In the genomic region with DNA sequence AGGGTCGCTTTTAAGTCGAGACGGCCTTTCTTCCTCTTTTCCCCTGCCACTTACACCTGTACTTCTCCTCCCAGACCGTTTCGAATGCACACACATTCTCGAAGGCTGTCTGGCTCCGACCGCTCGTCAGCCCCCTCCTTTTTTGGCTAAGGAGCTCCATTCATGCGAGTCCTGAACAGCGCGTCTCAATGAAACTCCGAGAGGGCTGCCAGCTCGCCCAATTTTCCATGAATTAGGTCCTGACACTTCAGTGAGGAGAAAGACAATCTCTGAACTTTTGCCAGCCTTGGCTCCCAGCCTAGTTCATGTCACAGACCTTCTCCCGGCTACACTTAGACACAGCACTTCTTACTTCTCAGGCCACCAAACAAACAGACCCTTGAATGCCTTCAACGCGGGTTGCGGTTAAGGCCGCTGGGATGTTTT, we compare ENCODE assay signal across 9 mouse cellular contexts.
DNase-seq lines count a peak whose midpoint lies in the region; ATAC-seq lines count a peak whose summit lies in the region.
"Had no signal": no experiment of that assay in that cellular context is flagged by ENCODE, and none has a peak within 500 bp of the region (broad histone marks: within the 10 kb centered on the region; RNA-seq: fewer than 3 reads in every experiment).

No protein-coding gene starts in this region.

- intact Hi-C loops in left cerebral cortex, postnatal 4 days (cut with DNase I), result no loop called here

- no peaks in the 10 kb centered on the region for H3K27me3 ChIP-seq in neural tube, embryonic 11.5 days (ENCODE audit: control insufficient read depth, insufficient read depth, low read length)
- H3K27me3 ChIP-seq in heart, embryonic 11.5 days (ENCODE audit: control insufficient read depth, insufficient read depth, low read length), result no peaks in the 10 kb centered on the region
- H3K27me3 ChIP-seq in kidney, embryonic 14.5 days (ENCODE audit: control insufficient read depth, insufficient read depth, low read length), result no peaks in the 10 kb centered on the region
- peaks cover 10% of the 10 kb centered on the region; the same call in 1 of the 2 replicates for H3K27me3 ChIP-seq in neural tube, embryonic 13.5 days

- no peaks in the 10 kb centered on the region for H3K9me3 ChIP-seq in neural tube, embryonic 11.5 days (ENCODE audit: control insufficient read depth, low read length)
- H3K9me3 ChIP-seq in heart, embryonic 11.5 days (replicated peaks; ENCODE audit: control insufficient read depth, low read length), result no peaks in the 10 kb centered on the region
- no peaks in the 10 kb centered on the region for H3K9me3 ChIP-seq in kidney, embryonic 14.5 days (ENCODE audit: control insufficient read depth, low read length)
- no peaks in the 10 kb centered on the region for H3K9me3 ChIP-seq in neural tube, embryonic 13.5 days

- H3K4me3 ChIP-seq in neural tube, embryonic 11.5 days (ENCODE audit: low read depth, low read length), result no peak overlapping the region
- no peak overlapping the region for H3K4me3 ChIP-seq in heart, embryonic 11.5 days (ENCODE audit: low read depth, low read length)
- H3K4me3 ChIP-seq in kidney, embryonic 14.5 days (ENCODE audit: low read length), result no peak overlapping the region
- no peak overlapping the region for H3K4me3 ChIP-seq in neural tube, embryonic 13.5 days
- H3K4me3 ChIP-seq: erythroblast, embryonic 14.5 days had no signal

- WGBS in neural tube, embryonic 11.5 days, result 37% methylated on average over 19 of the region's 19 CpGs
- WGBS in heart, embryonic 11.5 days (ENCODE audit: insufficient replicate concordance), result 39% methylated on average over 19 of the region's 19 CpGs
- 8% methylated on average over 19 of the region's 19 CpGs for WGBS in kidney, embryonic 14.5 days
- WGBS in neural tube, embryonic 13.5 days, result 15% methylated on average over 19 of the region's 19 CpGs

- H3K27ac ChIP-seq in neural tube, embryonic 11.5 days (ENCODE audit: low read depth, low read length), result no peak overlapping the region
- H3K27ac ChIP-seq in heart, embryonic 11.5 days (ENCODE audit: low read depth, low read length), result peak overlapping the region; percentile 62
- H3K27ac ChIP-seq in kidney, embryonic 14.5 days (ENCODE audit: low read depth, low read length), result peak overlapping the region; percentile 71
- no peak overlapping the region for H3K27ac ChIP-seq in neural tube, embryonic 13.5 days (replicated peaks)

- no peaks in the 10 kb centered on the region for H3K36me3 ChIP-seq in neural tube, embryonic 11.5 days (ENCODE audit: control insufficient read depth, insufficient read depth, low read length)
- no peaks in the 10 kb centered on the region for H3K36me3 ChIP-seq in heart, embryonic 11.5 days (ENCODE audit: control insufficient read depth, insufficient read depth, low read length)
- peaks cover 28% of the 10 kb centered on the region for H3K36me3 ChIP-seq in kidney, embryonic 14.5 days (ENCODE audit: control insufficient read depth, insufficient read depth, low read length)
- H3K36me3 ChIP-seq in neural tube, embryonic 13.5 days, result no peaks in the 10 kb centered on the region

- H3K4me2 ChIP-seq in neural tube, embryonic 11.5 days (ENCODE audit: low read depth), result no peak overlapping the region
- H3K4me2 ChIP-seq in heart, embryonic 11.5 days, result peak overlapping the region; percentile 43
- peak overlapping the region; percentile 30; the same call in 1 of the 2 replicates for H3K4me2 ChIP-seq in kidney, embryonic 14.5 days (replicated peaks; ENCODE audit: low read depth, low read length)
- H3K4me2 ChIP-seq in neural tube, embryonic 13.5 days, result peak overlapping the region; percentile 37

- peak; percentile 73 for ATAC-seq in neural tube, embryonic 11.5 days (ENCODE audit: insufficient read depth, low FRiP score, low TSS enrichment)
- ATAC-seq in heart, embryonic 11.5 days (replicated peaks; ENCODE audit: insufficient number of reproducible peaks, low FRiP score, low TSS enrichment), result 0 out of 2 replicates have a peak, but pooled peaks have one; percentile 35
- peak; percentile 76 for ATAC-seq in kidney, embryonic 14.5 days (ENCODE audit: low FRiP score, low TSS enrichment)
- ATAC-seq in neural tube, embryonic 13.5 days (ENCODE audit: low read depth), result peak; percentile 93

- H3K4me1 ChIP-seq in neural tube, embryonic 11.5 days (ENCODE audit: control insufficient read depth, insufficient read depth, low read length), result peaks cover 13% of the 10 kb centered on the region
- H3K4me1 ChIP-seq in heart, embryonic 11.5 days (ENCODE audit: control insufficient read depth, insufficient read depth, low read length), result peaks cover 16% of the 10 kb centered on the region
- H3K4me1 ChIP-seq in kidney, embryonic 14.5 days (ENCODE audit: control insufficient read depth, insufficient read depth, low read length), result peaks cover 34% of the 10 kb centered on the region
- H3K4me1 ChIP-seq in neural tube, embryonic 13.5 days (replicated peaks), result peaks cover 30% of the 10 kb centered on the region

- peak; percentile 44 for DNase-seq in neural tube, embryonic 11.5 days (ENCODE audit: low spot score)
- no peak for DNase-seq in neural tube, embryonic 10.5 days (ENCODE audit: extremely low spot score, low spot score)
- peak; percentile 97 for DNase-seq in fibroblast of lung, adult 2 months (ENCODE audit: low read depth)
- peak; percentile 99 for DNase-seq in left cerebral cortex, postnatal 4 days
- no peak for DNase-seq in yolk sac, embryonic 10.5 days (ENCODE audit: low spot score)

- no peak overlapping the region for H3K9ac ChIP-seq in neural tube, embryonic 11.5 days (ENCODE audit: low read length)
- H3K9ac ChIP-seq in heart, embryonic 11.5 days (ENCODE audit: low read depth, low read length), result no peak overlapping the region
- H3K9ac ChIP-seq in kidney, embryonic 14.5 days (ENCODE audit: low read depth, low read length), result no peak overlapping the region
- no peak overlapping the region for H3K9ac ChIP-seq in neural tube, embryonic 13.5 days

Comparison
In these comparisons a context has a peak if more than half of its experiments do, and no peak if none do; other contexts are left out.
1. DNase-seq: peak in neural tube, embryonic 11.5 days (single experiment), fibroblast of lung, adult 2 months (single experiment) and left cerebral cortex, postnatal 4 days (single experiment); none in neural tube, embryonic 10.5 days (single experiment) and yolk sac, embryonic 10.5 days (single experiment).
2. ATAC-seq: peak in every context shown above with its lines; median percentile 93 in neural tube, embryonic 13.5 days; 76 in kidney, embryonic 14.5 days; 73 in neural tube, embryonic 11.5 days; 35 in heart, embryonic 11.5 days.
3. H3K27ac ChIP-seq: peak in heart, embryonic 11.5 days (single experiment) and kidney, embryonic 14.5 days (single experiment); none in neural tube, embryonic 11.5 days (single experiment) and neural tube, embryonic 13.5 days (single experiment).